Mouse (Mus musculus): ENCODE measurements around the gene Yeats2. TPM values are rescaled to one million over a fixed set of nuclear protein-coding genes. Genes with fewer than 3 reads are reported as not detected.

Gene Yeats2
- polyA plus RNA-seq, 1 experiment from 2014 or later: 31.4 TPM

DNA sequence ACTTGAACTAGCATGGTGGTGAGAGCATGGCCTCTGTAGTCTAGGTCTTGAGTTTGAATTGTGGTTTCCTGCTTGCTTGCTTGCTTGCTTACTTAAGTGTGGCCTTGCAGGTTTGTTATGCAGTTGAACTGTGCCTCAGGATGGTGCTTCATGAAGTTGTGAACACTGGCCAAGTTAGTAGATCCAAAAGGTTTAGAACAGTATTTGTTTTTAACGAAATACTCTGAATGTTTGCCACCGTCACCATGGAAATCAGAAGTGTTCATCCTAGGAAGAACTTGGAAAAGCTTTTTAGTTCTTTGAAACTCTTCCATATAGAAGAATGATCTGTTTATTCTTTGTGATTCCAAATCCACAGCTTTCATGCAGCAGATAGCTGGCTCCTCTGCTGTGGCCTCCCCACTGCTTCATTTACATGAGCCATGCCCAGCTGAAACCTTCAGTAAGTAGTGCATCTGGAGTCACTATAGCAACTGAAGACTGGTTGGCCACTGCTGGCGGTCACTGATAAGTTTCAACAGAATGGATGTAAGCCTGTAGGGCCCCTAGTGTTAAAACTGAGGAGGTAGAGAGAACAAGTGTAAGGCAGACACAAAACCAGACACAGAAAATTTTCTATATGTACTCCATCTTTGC lies 28.7 kb downstream of the Yeats2 start:
- Histone ChIP-seq H3K4me1 (ENCODE audit: control insufficient read depth, insufficient read depth, low read length) (no peaks in the 10 kb centered on the region), H3K9ac (ENCODE audit: low read length) (no peak overlapping the region), H3K27me3 (ENCODE audit: control insufficient read depth, insufficient read depth, low read length) (no peaks in the 10 kb centered on the region), H3K27ac (ENCODE audit: low read depth, low read length) (no peak overlapping the region), H3K4me2 (no peak overlapping the region), H3K36me3 (ENCODE audit: control insufficient read depth, insufficient read depth, low read length) (peaks cover 22% of the 10 kb centered on the region), H3K9me3 (ENCODE audit: control insufficient read depth, low read length) (no peaks in the 10 kb centered on the region; the same call in 1 of the 2 replicates), H3K4me3 (ENCODE audit: low read depth, low read length) (no peak overlapping the region)
- DNase-seq (ENCODE audit: low spot score, missing footprints) (no peak), ATAC-seq (ENCODE audit: low FRiP score) (no peak)
- WGBS: 76% methylated on average over 3 of the region's 3 CpGs

DNA sequence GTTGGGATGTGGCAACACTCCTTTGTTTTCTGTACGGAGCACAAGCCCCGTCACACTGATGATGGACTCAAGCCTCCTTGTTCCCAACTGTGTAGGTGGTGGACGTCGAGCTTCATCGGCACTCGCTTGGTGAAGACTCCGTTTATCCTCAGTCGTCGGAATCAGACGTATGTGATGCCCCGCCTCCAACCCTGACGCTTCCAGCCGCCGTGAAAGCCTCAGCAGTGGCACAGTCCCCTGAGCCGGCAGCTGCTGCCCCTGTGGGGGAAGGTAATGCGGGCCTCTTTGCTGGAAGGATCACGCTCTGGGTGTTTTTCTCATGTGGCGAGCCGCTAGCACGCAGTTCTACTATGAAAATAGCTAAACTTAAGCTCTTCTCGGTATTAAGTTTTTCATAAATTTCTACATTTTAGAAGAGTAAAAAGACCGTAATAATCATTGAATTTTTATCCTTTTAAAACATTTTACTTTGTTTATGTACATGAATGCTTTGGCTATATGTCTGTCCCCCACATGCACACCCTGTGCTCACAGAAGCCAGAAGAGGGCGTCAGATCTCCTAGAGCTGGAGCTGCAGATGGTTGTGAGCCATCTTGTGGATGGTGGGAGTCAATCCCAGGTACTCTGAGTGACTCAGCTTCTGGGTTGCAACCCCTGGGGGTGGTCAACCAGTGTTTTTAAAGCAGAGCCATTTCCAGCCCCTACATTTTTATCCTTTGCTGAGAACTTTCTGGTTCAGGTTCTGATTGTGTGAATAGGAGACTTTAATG lies 38.7 kb downstream of the Yeats2 start:
- 83% methylated on average over 23 of the region's 23 CpGs for WGBS
- DNase-seq (ENCODE audit: low spot score, missing footprints): no peak
- no peaks in the 10 kb centered on the region for H3K9me3 ChIP-seq (ENCODE audit: control insufficient read depth, low read length)
- no peak overlapping the region for H3K4me3 ChIP-seq (ENCODE audit: low read depth, low read length)
- no peaks in the 10 kb centered on the region for H3K4me1 ChIP-seq (ENCODE audit: control insufficient read depth, insufficient read depth, low read length)
- no peak overlapping the region for H3K9ac ChIP-seq (ENCODE audit: low read length)
- H3K27me3 ChIP-seq (ENCODE audit: control insufficient read depth, insufficient read depth, low read length): no peaks in the 10 kb centered on the region
- H3K27ac ChIP-seq (ENCODE audit: low read depth, low read length): no peak overlapping the region
- peaks cover 21% of the 10 kb centered on the region for H3K36me3 ChIP-seq (ENCODE audit: control insufficient read depth, insufficient read depth, low read length)
- no peak for ATAC-seq (ENCODE audit: low FRiP score)
- H3K4me2 ChIP-seq: no peak overlapping the region

DNA sequence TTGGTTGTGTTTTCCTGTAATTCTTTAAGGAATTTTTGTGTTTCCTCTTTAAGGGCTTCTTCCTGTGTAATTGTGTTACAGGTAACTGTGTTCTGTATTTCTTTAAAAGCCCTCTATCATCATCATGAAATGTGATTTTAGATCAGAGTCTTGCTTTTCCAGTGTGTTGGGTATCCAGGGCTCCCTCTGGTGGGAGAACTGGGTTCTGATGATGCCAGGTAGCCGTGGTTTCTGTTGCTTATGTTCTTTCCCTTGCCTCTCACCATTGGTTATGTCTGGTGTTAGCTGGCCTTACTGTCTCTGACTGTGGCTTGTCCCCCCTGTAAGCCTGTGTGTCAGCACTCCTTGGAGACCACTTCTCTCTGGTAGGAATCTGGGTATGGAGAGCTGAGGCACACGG lies 44.5 kb downstream of the Yeats2 start:
- H3K9ac ChIP-seq (ENCODE audit: low read length): no peak overlapping the region

DNA sequence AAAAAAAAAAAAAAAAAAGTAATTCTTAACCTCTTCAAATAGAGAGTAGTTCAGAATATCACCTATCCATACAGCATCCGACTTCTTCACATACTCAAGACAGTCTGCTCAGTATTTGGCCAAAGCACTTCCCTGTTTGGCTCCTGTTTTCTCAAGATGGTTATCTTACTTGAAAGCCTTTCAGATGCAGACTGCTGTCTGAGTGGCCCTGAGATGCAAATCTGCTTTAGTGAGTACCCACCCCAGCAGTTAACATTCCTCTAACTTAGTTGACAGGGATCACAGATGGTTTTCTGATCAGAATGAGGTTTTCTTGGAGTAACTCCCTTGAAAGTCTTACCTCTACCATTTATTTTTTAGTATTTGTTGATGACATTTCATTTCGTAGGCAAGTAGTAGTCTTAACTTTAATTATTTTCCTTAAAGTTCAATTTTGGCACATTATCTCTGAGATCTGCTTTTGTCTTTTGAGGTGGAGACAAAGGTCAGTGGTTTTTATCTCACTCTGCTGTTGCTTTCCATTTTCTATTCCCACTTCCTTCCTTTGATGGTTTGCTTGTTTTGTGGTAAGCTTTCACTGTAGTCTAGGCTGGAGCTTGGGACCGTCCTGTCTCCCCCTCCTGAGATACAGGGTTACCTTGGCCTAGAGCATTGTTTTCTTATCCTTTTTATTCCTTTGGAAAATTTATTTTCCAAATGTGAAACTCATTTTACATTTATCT lies 50.5 kb downstream of the Yeats2 start:
- no peaks in the 10 kb centered on the region for H3K27me3 ChIP-seq (ENCODE audit: control insufficient read depth, insufficient read depth, low read length)
- no peaks in the 10 kb centered on the region for H3K9me3 ChIP-seq (ENCODE audit: control insufficient read depth, low read length)
- peaks cover 30% of the 10 kb centered on the region for H3K36me3 ChIP-seq (ENCODE audit: control insufficient read depth, insufficient read depth, low read length)
- 92% methylated on average over 3 of the region's 3 CpGs for WGBS
- DNase-seq (ENCODE audit: low spot score, missing footprints) (no peak), ATAC-seq (ENCODE audit: low FRiP score) (no peak)
- no peak overlapping the region for H3K9ac ChIP-seq (ENCODE audit: low read length)
- H3K27ac ChIP-seq (ENCODE audit: low read depth, low read length): no peak overlapping the region
- H3K4me2 ChIP-seq: no peak overlapping the region
- no peaks in the 10 kb centered on the region for H3K4me1 ChIP-seq (ENCODE audit: control insufficient read depth, insufficient read depth, low read length)
- no peak overlapping the region for H3K4me3 ChIP-seq (ENCODE audit: low read depth, low read length)

More for the DNA sequence above, 44.5 kb downstream of the Yeats2 start:
- Histone ChIP-seq H3K27ac (ENCODE audit: low read depth, low read length) (no peak overlapping the region), H3K4me2 (no peak overlapping the region), H3K27me3 (ENCODE audit: control insufficient read depth, insufficient read depth, low read length) (no peaks in the 10 kb centered on the region), H3K4me1 (ENCODE audit: control insufficient read depth, insufficient read depth, low read length) (no peaks in the 10 kb centered on the region), H3K4me3 (ENCODE audit: low read depth, low read length) (no peak overlapping the region), H3K9me3 (ENCODE audit: control insufficient read depth, low read length) (no peaks in the 10 kb centered on the region), H3K36me3 (ENCODE audit: control insufficient read depth, insufficient read depth, low read length) (peaks cover 23% of the 10 kb centered on the region)
- DNase-seq (ENCODE audit: low spot score, missing footprints): no peak
- ATAC-seq (ENCODE audit: low FRiP score): no peak
- WGBS: 73% methylated on average over 2 of the region's 2 CpGs

DNA sequence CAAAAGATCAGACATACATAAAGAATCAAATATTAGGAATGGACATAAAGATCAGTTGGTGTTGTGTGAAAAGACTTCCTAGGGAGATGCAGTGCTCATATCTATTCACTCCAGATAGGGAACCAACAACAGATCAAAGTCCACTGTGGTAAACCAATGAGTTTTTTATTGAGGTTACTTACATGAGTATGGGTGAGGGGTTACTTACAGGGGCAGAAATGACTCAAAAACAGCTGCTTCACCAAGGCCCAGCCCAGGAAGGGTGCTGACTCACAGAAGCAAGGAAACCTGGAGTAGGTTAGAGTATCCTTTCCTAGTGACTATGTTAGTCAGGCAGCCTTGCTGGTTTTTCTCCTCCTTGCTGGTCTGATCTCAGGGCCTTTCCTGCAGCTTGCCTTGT lies 51.2 kb downstream of the Yeats2 start:
- H3K9ac ChIP-seq (ENCODE audit: low read length): no peak overlapping the region
- no peaks in the 10 kb centered on the region for H3K9me3 ChIP-seq (ENCODE audit: control insufficient read depth, low read length)
- no peaks in the 10 kb centered on the region for H3K4me1 ChIP-seq (ENCODE audit: control insufficient read depth, insufficient read depth, low read length)
- ATAC-seq (ENCODE audit: low FRiP score): no peak
- H3K27ac ChIP-seq (ENCODE audit: low read depth, low read length): no peak overlapping the region
- H3K4me2 ChIP-seq: no peak overlapping the region
- no peak for DNase-seq (ENCODE audit: low spot score, missing footprints)
- H3K36me3 ChIP-seq (ENCODE audit: control insufficient read depth, insufficient read depth, low read length): peaks cover 32% of the 10 kb centered on the region
- no peaks in the 10 kb centered on the region for H3K27me3 ChIP-seq (ENCODE audit: control insufficient read depth, insufficient read depth, low read length)
- H3K4me3 ChIP-seq (ENCODE audit: low read depth, low read length): no peak overlapping the region

DNA sequence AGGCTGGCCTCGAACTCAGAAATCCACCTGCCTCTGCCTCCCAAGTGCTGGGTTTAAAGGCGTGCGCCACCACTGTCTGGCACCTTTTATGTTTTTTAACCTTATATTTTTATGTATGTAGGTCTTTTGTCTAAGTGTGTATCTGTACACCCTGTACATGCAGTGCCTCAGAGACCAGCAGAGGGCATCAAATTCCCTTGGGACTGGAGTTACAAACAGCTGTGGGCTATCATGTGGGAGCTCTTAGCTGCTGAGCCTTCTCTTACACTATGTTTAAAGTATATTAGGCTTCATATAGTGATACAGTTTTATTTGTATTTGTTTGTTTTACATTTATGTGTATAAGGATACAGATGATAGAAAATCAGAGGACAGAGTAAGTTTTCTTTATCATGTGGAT lies 54.7 kb downstream of the Yeats2 start:
- no peaks in the 10 kb centered on the region for H3K4me1 ChIP-seq (ENCODE audit: control insufficient read depth, insufficient read depth, low read length)
- H3K9me3 ChIP-seq (ENCODE audit: control insufficient read depth, low read length): no peaks in the 10 kb centered on the region
- peaks cover 24% of the 10 kb centered on the region for H3K36me3 ChIP-seq (ENCODE audit: control insufficient read depth, insufficient read depth, low read length)
- no peak for DNase-seq (ENCODE audit: low spot score, missing footprints)
- no peak overlapping the region for H3K4me2 ChIP-seq
- no peak for ATAC-seq (ENCODE audit: low FRiP score)
- 99% methylated on average over 3 of the region's 3 CpGs for WGBS
- no peaks in the 10 kb centered on the region for H3K27me3 ChIP-seq (ENCODE audit: control insufficient read depth, insufficient read depth, low read length)
- H3K9ac ChIP-seq (ENCODE audit: low read length): no peak overlapping the region
- no peak overlapping the region for H3K27ac ChIP-seq (ENCODE audit: low read depth, low read length)
- no peak overlapping the region for H3K4me3 ChIP-seq (ENCODE audit: low read depth, low read length)

DNA sequence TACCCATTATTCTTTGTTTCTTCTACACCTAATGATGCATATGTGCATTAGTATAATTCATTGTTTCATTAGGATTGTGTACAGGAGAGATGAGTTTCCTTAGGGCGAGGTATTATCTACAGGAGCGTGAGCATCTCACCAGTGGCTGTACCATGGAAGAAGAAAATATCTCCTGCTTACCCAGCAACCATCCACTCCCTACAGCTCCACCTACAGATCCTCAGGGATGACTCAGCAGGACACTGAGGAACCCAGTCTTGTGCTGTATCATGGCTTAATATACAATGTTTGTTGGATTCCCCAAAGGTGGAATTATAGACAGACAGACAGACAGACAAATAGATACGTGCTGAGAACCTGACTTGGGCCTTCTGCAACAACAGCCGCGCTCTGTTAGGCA lies 56.1 kb downstream of the Yeats2 start:
- ATAC-seq (ENCODE audit: low FRiP score) (no peak), DNase-seq (ENCODE audit: low spot score, missing footprints) (no peak)
- Histone ChIP-seq H3K9ac (ENCODE audit: low read length) (no peak overlapping the region), H3K36me3 (ENCODE audit: control insufficient read depth, insufficient read depth, low read length) (peaks cover 23% of the 10 kb centered on the region; the same call in 1 of the 2 replicates), H3K4me2 (no peak overlapping the region), H3K9me3 (ENCODE audit: control insufficient read depth, low read length) (no peaks in the 10 kb centered on the region), H3K27me3 (ENCODE audit: control insufficient read depth, insufficient read depth, low read length) (no peaks in the 10 kb centered on the region), H3K4me1 (ENCODE audit: control insufficient read depth, insufficient read depth, low read length) (no peaks in the 10 kb centered on the region), H3K4me3 (ENCODE audit: low read depth, low read length) (no peak overlapping the region), H3K27ac (ENCODE audit: low read depth, low read length) (no peak overlapping the region)
- WGBS: 95% methylated on average over 5 of the region's 5 CpGs

DNA sequence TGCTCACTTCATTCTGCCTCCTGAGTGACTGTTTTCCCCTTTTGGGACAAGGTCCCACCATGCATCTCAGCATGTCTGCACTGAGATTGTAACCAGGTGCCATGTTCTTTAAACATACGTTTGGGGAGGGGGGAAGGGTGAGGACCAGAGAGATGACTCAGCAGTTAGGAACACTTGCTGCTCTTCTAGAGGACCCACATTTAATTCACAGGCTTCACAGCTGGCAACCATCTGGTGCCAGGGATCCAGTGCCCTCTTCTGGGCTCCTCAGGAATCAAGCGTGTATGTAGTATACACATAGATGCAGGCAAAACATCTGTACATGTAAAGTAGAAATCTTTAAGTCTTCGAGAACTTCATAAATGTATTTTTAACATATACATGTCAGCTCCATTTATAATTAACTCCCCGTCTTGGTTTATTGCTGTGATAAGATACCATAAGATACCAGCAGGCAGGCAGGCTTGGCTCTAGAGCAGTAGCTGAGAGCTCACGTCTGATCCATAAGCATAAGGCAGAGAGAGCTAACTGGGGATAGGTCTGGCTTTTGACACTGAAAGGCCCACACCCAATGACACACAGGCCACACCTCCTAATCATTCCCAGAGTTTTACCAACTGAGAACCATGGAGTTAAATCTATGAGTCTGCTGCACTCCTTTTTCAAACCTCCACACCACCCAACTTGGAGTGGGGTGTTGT lies 58.8 kb downstream of the Yeats2 start:
- Histone ChIP-seq H3K4me1 (ENCODE audit: control insufficient read depth, insufficient read depth, low read length) (no peaks in the 10 kb centered on the region), H3K27me3 (ENCODE audit: control insufficient read depth, insufficient read depth, low read length) (no peaks in the 10 kb centered on the region), H3K9me3 (ENCODE audit: control insufficient read depth, low read length) (no peaks in the 10 kb centered on the region), H3K27ac (ENCODE audit: low read depth, low read length) (no peak overlapping the region), H3K4me2 (no peak overlapping the region), H3K36me3 (ENCODE audit: control insufficient read depth, insufficient read depth, low read length) (peaks cover 17% of the 10 kb centered on the region), H3K4me3 (ENCODE audit: low read depth, low read length) (no peak overlapping the region), H3K9ac (ENCODE audit: low read length) (no peak overlapping the region)
- no peak for DNase-seq (ENCODE audit: low spot score, missing footprints)
- 94% methylated on average over 5 of the region's 5 CpGs for WGBS
- ATAC-seq (ENCODE audit: low FRiP score): no peak

Measured in midbrain, embryonic 11.5 days (tissue).